Mouse (Mus musculus) left cerebral cortex, adult 2 months (tissue): Measurements from ENCODE around the gene Ripk1. TPM values are rescaled to one million over a fixed set of nuclear protein-coding genes. Genes with fewer than 3 reads are reported as not detected.

Source experiments
- DNase-seq, 2 experiments: peaks; one replicate each; pipeline ENCODE4 v3.0.0; 2021 to 2022; ENCODE audit warnings: low spot score in 2 of 2, mixed read lengths in 1 of 2; ENCODE audit errors: extremely low spot score in 1 of 2
- H3K27ac ChIP-seq: fragments of 200-600 bp; 2 replicates; pipeline ENCODE4 v1.8.1; 2022
- H3K4me3 ChIP-seq: fragments of 200-600 bp; 2 replicates; pipeline ENCODE4 v1.8.1; 2022
- CTCF ChIP-seq: fragments of 200-600 bp; IDR thresholded peaks from 2 replicates; pipeline ENCODE4 v1.8.1; 2022; ENCODE audit warnings: antibody characterized with exemption, mild to moderate bottlenecking, moderate library complexity
- intact Hi-C: fragments of 180-260 bp; cut with DNase I; formaldehyde crosslinking; loops from one replicate; pipeline ENCODE4 v1.15.1; 2025
- long read RNA-seq, 2 experiments: library from polyadenylated mRNA; stranded (forward); transcript quantifications; one replicate each; pipeline ENCODE4 v2.0.0; 2021; ENCODE audit warnings: borderline mapping rate in 2 of 2
- total RNA-seq, 2 experiments: library from RNA; stranded (reverse); gene quantifications; 2 replicates each; pipeline ENCODE4 v1.2.3; 2021

The Ripk1 gene
- total RNA-seq = 1 to 10 TPM; 5.8 to 6.9 TPM
- long read RNA-seq, experiment 1, partial matches to known transcripts = 1 of 7 reads
- long read RNA-seq, experiment 1, other reads (novel, unspliced or antisense) = 2 of 7 reads
- long read RNA-seq, experiment 2, transcript Ripk1-201 (11 exons, 3,266 nt) = major isoform, 8 of 9 reads
- long read RNA-seq, experiment 2, partial matches to known transcripts = 1 of 9 reads
- long read RNA-seq, experiment 2, other reads (novel, unspliced or antisense) = 0 of 9 reads

- H3K4me3 ChIP-seq = peak within 1 kb of the TSS; percentile 89
- intact Hi-C loops = no loop called here
- H3K27ac ChIP-seq = peak within 1 kb of the TSS; percentile 93
- TF ChIP-seq CTCF = peak; percentile 34
- peak; percentile 87 to 89 for DNase-seq
Measured at GRCm38 (mm10) chr13:34002058-34003006, at the start of gene Ripk1, which contains the start of gene Serpinb6a. TSS of gene Ripk1 (plus strand) at chr13:34002363. TSS of gene Serpinb6a (minus strand) at chr13:34002794.

DNA sequence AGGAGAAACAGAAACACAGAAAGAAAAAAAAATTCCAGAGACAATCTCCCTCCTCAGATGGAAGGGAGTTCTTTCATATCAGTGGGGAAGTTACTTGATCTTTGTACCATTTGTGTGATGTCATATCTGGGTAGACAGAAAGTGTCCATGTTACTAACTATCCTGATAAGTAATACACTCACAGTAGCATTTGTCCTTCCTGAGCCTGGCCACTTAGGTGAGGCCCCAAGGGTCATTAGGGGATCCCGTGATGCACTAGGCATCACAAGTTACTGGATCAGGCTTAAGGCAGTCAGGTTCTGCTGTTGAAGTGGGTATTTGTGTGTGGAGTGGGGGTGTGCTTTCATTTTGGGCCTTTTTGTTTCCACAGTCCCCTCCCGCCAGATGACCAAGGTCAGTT is 49.2 kb upstream of the Ripk1 start:
- intact Hi-C loops = no loop called here
- Histone ChIP-seq H3K27ac (no peak overlapping the region), H3K4me3 (no peak overlapping the region)
- TF ChIP-seq CTCF = no peak
- no peak for DNase-seq

DNA sequence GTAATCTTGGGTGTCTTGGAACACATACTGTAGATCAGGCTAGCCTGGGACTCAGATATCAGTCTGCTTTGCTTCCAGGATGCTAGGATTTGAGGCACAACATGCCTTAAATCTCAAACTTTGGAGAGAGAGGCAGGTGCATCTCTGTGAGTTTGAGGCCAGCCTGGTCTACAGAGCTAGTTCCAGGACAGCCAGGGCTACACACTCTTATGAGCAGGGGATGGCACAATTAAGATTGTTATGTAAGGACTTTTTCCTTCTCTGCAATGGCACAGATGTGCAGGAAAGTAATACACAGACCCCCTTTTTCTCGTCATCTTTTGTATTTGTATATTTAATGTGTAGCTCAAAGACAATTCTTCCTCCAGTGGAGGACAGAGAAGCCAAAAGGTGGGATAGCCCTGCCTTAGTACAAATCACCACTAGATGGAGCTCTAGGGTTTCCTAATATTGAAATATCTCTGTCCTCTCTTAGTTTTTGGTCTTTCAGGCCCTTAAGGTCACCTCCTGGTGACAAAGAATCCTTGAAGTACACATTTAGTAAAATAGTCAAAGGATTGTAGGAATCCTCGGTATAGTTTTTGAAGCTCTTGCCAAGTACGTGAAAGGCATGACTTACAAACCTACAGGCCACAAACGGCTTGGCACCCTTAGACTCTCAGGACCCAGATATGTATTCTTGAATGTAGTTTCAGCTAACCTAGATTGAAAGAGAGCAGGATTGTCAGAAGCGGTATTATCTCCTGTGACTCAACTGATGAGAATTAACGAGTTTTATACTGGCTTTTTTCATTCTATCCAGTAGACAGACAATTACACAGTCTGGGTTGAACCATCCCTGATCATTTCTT is 45.4 kb upstream of the Ripk1 start:
- peak; percentile 95 for TF ChIP-seq CTCF
- DNase-seq = no peak
- intact Hi-C loops = loop anchor here (1.0 to 5.0 kb wide), 2 partner anchors 39 to 201 kb away; no protein-coding TSS in a partner anchor
- Histone ChIP-seq H3K27ac (no peak overlapping the region), H3K4me3 (no peak overlapping the region)

GRCm38 (mm10) chr13:33959771-33960170 is 42.4 kb upstream of the Ripk1 start:
- H3K4me3 ChIP-seq = no peak overlapping the region
- TF ChIP-seq CTCF = no peak
- no peak for DNase-seq
- no peak overlapping the region for H3K27ac ChIP-seq
- intact Hi-C loops = loop anchor here (5.0 kb wide), 1 partner anchor 198 kb away; no protein-coding TSS in a partner anchor

DNA sequence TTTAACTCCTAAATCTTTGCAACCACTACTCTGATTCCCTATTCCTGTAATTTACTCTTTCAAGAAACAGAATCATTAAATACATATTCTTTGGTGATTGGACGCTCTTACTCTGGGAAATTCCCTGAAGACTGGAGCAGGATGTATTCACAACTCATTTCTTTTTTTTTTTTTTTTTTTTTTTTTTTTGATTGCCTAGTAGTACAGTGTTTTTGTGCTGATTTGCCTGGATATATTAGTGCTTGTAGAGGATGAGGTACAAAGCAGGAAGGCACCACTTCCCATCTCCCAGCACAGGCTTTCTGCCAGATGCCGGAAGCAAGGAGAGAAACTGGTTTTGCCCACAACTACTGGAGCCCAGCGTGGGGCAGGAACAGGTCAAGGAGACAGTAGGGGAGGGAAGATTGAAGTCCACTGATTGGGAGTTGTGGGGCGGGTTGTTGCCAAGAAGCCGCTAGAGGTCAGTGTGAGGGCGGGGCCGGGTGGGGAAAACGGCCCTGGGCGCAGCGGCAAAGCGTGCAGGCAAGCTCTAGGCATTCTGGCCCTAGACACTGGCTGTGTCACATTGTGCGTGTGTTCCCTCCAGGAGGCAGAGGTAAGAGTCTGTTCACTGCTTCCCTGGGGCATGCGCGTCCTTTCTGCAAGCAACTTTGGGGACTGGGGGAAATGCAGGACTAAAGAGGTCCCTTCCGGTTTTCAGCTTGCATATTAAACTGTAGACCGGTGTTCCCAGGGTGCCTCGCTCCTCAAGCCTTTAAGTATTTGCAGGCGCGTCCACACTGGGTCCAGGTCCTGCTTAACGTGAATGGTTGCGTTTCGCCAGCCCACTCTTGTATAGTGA is 37.7 kb upstream of the Ripk1 start, which contains the start of gene Nqo2:
Nqo2 (plus strand) TSS at position 482 of the 841 bp plus-strand sequence.
- H3K27ac ChIP-seq = peak within 1 kb of the TSS; percentile 87
- DNase-seq = peak; percentile 33 to 36
- peak; percentile 18 for TF ChIP-seq CTCF
- intact Hi-C loops = no loop called here
- peak within 1 kb of the TSS; percentile 61 for H3K4me3 ChIP-seq

DNA sequence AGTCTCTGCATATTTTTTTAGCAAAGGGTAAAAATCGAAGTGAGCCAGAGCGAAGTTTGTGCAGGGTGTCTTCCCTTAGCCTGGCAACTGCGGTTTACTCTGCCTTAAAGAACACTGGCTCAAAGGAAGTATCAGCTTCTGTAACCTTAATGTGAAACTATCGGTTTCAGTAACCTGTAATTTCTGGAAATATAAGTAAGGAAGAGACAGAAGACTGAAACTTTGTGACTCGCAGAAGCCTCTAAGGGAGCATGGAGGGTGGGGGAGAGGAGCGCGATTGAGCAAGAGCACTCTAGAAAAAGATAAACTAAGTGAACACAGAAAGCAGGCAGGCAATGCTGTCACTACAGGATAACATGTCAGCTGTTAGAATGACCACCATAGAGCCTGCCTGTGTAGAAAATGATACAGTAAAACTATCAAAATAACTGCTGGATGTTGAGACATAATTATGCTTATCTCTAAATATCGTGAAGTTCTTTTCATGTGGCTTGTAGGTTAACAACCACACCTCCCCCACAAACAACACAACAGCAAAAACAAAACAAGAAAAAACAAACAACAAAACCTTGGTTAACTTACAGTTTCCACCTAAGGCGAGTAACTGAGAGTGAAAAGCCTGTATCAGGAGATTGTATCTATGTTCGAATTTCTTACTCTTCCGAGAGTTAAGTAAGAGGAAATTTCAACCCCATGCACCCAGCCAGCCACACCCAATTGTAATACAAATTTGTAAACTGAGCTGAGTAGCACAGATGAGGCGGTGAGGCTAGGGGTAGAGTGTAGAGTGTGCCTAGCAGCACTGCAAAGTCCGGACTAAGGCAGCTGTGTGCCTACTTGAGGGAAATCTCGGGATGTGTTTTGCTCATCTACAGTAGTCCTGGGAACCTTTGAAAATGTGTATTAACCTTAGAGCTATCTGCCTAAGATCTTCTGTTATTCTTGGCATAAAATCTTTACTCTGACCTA is 36.8 kb upstream of the Ripk1 start:
- Histone ChIP-seq H3K4me3 (peak overlapping the region; percentile 61), H3K27ac (peak overlapping the region; percentile 87)
- TF ChIP-seq CTCF = no peak
- intact Hi-C loops = no loop called here
- DNase-seq = no peak

DNA sequence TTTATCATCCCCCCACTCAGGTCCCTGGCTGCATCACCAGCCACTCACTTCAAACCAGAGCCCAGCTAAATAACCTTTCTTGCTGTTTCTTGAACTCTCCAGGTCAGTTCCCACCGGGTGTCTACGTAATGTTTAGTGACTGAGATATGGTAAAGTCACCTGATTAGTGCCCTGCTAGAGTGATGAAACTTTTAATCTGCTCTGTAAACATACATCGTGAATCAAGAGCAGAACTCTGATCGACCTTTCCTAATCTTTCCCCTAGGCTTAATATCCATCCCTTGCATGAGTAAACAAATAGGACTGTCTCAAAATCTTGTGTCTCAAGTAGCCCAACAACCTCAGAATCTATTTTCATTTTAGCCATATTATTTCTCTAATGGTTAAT is 36.1 kb upstream of the Ripk1 start:
- DNase-seq = no peak
- H3K27ac ChIP-seq = no peak overlapping the region
- no peak for TF ChIP-seq CTCF
- no peak overlapping the region for H3K4me3 ChIP-seq
- intact Hi-C loops = no loop called here

DNA sequence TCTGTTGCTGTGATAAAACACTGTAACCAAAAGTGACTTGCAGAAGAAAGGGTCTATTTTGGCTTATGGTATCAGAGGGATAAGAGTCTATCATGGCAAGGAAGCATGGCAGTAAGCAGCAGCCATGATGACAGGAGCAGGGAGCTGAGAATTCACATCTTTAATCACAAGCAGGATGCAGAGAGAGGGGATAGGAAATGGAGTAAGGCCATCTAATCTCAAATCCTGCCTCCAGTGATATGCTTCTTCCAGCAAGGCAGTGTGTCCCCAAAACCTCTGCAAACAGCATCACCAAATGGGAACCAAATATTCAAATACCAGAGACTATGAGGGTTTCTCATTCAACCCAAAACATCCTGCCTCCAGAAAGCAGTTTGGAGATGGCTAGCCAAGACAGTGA is 35.6 kb upstream of the Ripk1 start:
- intact Hi-C loops = no loop called here
- no peak for DNase-seq
- no peak for TF ChIP-seq CTCF
- no peak overlapping the region for H3K27ac ChIP-seq
- H3K4me3 ChIP-seq = no peak overlapping the region

- H3K4me3 ChIP-seq = no peak overlapping the region
- intact Hi-C loops = loop anchor here (10.0 kb wide), 1 partner anchor 1125 kb away; no protein-coding TSS in a partner anchor
- no peak for TF ChIP-seq CTCF
- no peak overlapping the region for H3K27ac ChIP-seq
- no peak for DNase-seq
Measured at GRCm38 (mm10) chr13:33989625-33990024, 12.5 kb upstream of the Ripk1 start.

DNA sequence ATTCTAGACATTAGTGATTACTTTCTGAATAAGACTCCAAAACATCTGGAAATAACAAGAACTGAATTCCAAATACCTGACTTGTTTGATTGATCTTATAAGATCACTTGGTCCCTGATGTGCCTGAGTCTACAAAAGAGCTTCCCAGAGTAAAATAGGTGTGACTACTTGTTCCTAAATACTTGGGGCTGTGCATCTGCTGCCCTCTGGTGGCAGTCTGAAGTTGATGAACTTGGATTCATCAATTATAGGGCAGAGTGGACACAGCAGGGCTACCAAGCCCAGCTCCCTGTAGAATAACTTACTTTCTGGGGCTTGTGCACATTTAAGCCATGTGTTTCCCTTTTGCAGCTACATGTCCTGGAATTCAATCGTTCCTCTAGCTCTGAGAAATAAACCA is 7.0 kb upstream of the Ripk1 start:
- DNase-seq = peak; percentile 61 to 68
- peak; percentile 94 for TF ChIP-seq CTCF
- Histone ChIP-seq H3K27ac (no peak overlapping the region), H3K4me3 (no peak overlapping the region)
- intact Hi-C loops = loop anchor here (1.0 to 10.0 kb wide), 2 partner anchors 38 to 1130 kb away; no protein-coding TSS in a partner anchor
